ENCODE assay signal across 29 mouse cellular contexts in genomic region chr2:16682905-16683304, GRCm38 (mm10).
"Had no signal": no experiment of that assay in that cellular context is flagged by ENCODE, and none has a peak within 500 bp of the region (broad histone marks: within the 10 kb centered on the region; RNA-seq: fewer than 3 reads in every experiment).

No protein-coding gene starts in this region.

- H3K27me3 ChIP-seq: heart, embryonic 13.5 days; heart, embryonic 15.5 days; hindbrain, embryonic 12.5 days; hindbrain, embryonic 15.5 days; kidney, embryonic 15.5 days; limb, embryonic 13.5 days; limb, embryonic 15.5 days; liver, embryonic 12.5 days had no signal

- H3K36me3 ChIP-seq: heart, embryonic 13.5 days; heart, embryonic 15.5 days; hindbrain, embryonic 10.5 days; hindbrain, embryonic 12.5 days; hindbrain, embryonic 15.5 days; kidney, embryonic 15.5 days; limb, embryonic 13.5 days; limb, embryonic 15.5 days; liver, embryonic 12.5 days had no signal

- H3K27ac ChIP-seq: gastrocnemius, adult 2 months; heart, adult 2 months; heart, embryonic 13.5 days; heart, embryonic 15.5 days; hindbrain, embryonic 10.5 days; hindbrain, embryonic 12.5 days; hindbrain, embryonic 15.5 days; hindbrain, postnatal 0 days; kidney, embryonic 15.5 days; kidney, postnatal 0 days; limb, embryonic 13.5 days; limb, embryonic 15.5 days; liver, embryonic 12.5 days; liver, embryonic 14.5 days had no signal

- DNase-seq: gastrocnemius, adult 2 months; gastrocnemius, postnatal 10 days; gastrocnemius, postnatal 25 days; heart, adult 11 months; heart, adult 2 months; heart, postnatal 14 days; heart, postnatal 36 days; kidney, adult 11 months; kidney, adult 2 months; kidney, adult 9 months; kidney, postnatal 14 days; kidney, postnatal 36 days; layer of hippocampus, adult 9-11 months; layer of hippocampus, postnatal 36 days; left cerebral cortex, postnatal 4 days had no signal

- ATAC-seq: hindbrain, postnatal 0 days; intestine, embryonic 16.5 days; liver, embryonic 12.5 days had no signal

- H3K4me3 ChIP-seq: gastrocnemius, adult 2 months; heart, adult 2 months; heart, embryonic 13.5 days; heart, embryonic 15.5 days; hindbrain, embryonic 10.5 days; hindbrain, embryonic 12.5 days; hindbrain, embryonic 15.5 days; kidney, embryonic 15.5 days; limb, embryonic 13.5 days; limb, embryonic 15.5 days; liver, embryonic 12.5 days had no signal

- H3K9ac ChIP-seq: heart, embryonic 13.5 days; heart, embryonic 15.5 days; hindbrain, embryonic 12.5 days; hindbrain, embryonic 15.5 days; kidney, embryonic 15.5 days; limb, embryonic 13.5 days; limb, embryonic 15.5 days; liver, embryonic 12.5 days; liver, embryonic 14.5 days had no signal

- H3K4me1 ChIP-seq: heart, embryonic 13.5 days; heart, embryonic 15.5 days; hindbrain, embryonic 10.5 days; hindbrain, embryonic 12.5 days; hindbrain, embryonic 15.5 days; kidney, embryonic 15.5 days; limb, embryonic 13.5 days; limb, embryonic 15.5 days; liver, embryonic 12.5 days had no signal

- H3K9me3 ChIP-seq: heart, embryonic 13.5 days; heart, embryonic 15.5 days; hindbrain, embryonic 10.5 days; hindbrain, embryonic 12.5 days; hindbrain, embryonic 15.5 days; kidney, embryonic 15.5 days; limb, embryonic 13.5 days; limb, embryonic 15.5 days; liver, embryonic 12.5 days had no signal

- H3K4me2 ChIP-seq: heart, embryonic 11.5 days; heart, embryonic 13.5 days; heart, embryonic 15.5 days; hindbrain, embryonic 12.5 days; hindbrain, embryonic 15.5 days; kidney, embryonic 15.5 days; limb, embryonic 13.5 days; limb, embryonic 15.5 days; liver, embryonic 12.5 days had no signal
